Mouse (Mus musculus) adrenal gland, postnatal 25 days (tissue): Measurements from ENCODE around the gene Kl. TPM values are rescaled to one million over a fixed set of nuclear protein-coding genes. Genes with fewer than 3 reads are reported as not detected.

Experiments
- DNase-seq: peaks from one replicate; pipeline ENCODE4 v3.0.0; 2021; ENCODE audit warnings: mixed read lengths
- total RNA-seq: library from RNA; stranded (reverse); gene quantifications from 2 replicates; pipeline ENCODE4 v1.2.3, GENCODE M21; 2021

Kl gene
- total RNA-seq, 1 experiment from 2014 or later: 0.12 TPM

DNA sequence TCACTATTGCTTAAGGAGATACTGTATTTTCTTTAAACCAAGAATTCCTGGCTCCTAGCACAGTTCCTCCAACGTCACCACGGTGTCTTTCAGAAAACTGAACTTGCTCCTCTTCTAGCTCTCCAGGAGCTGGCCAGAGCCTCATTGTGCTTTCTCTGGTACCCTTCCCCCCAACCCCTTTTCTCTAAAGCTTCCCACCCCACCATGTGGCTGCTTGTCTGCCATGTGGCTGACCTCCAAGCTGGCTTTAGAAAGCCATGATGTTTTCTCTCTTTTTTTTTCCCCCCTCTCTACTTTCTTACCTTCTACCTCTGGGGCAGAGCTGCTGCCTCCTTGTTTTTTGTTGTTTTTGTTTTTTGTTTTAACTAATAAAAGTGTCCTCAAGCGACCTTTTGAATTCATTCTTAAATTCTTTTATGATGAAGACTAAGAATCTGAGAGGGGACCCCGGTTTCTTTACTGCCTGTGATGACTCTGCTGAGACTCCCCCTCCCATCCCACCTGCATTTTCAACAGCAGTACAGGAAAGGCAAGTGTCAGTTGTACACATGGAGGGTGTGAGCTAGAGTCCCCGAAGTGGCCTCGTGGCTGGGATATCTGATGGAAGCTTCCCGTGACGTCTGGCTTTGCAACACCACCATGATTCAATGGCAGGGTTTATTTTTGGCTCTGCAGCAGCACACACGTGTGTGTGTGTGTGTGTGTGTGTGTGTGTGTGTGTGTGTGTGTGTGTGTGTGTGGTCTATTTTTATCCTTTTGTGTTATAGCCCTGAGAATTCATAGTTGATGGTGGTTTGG, 82.5 kb downstream of the Kl start:
- no peak for DNase-seq

DNA sequence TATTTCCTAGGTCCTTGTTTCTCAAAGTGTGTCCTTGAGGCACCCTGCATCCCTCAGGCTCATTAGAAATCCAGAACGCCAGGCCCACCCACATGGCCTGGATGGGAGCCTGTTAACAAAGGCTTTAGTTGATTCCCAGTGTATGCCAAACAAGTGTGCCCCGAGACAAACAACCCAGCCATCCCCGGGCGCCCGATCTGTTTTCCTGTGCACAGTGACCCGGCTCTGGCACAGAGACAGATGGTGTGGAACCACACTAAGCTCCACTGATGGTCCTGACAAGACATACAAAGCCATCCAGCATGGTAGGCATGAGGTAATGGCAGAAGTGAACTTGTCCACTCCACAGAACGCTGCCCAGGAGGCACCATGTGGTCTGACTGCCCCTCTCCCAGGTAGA, 85.5 kb downstream of the Kl start:
- DNase-seq: no peak

DNA sequence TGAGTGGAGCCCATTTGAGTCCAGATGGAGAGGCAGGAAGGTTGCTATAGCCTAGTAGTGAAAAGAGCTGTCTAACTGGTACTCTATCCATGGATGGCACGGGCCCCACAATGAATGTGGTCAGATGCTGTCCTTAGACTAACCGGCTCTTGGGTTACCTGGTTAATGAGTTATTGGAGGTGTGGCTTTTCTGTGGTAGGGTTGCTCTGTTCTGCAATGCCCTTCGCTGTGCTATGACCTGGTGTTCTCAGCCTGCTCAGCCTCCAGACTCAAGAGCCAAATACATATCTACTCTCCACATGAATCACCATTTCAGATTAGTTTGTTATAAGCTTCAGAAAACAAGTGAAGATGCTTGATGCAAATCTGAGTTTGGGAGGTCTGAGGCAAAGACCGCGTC, 90.5 kb downstream of the Kl start:
- DNase-seq: no peak
